Mouse (Mus musculus) urinary bladder, postnatal 36 days (tissue): Measurements from ENCODE around the gene Tmem35b.
A peak's percentile ranks its signal among the peaks of the same experiment; 100 is the strongest.

Experiments
- DNase-seq, 2 experiments: peaks; one replicate each; pipeline ENCODE4 v3.0.0; 2022; ENCODE audit warnings: low spot score in 2 of 2, mixed read lengths in 1 of 2

Gene Tmem35b

GRCm38 (mm10) chr4:127168211-127168913, 44.9 kb downstream of the Tmem35b start:
- no peak for DNase-seq

GRCm38 (mm10) chr4:127168914-127169345, 45.4 kb downstream of the Tmem35b start, which contains the start of gene Dlgap3:
Gene Dlgap3 (plus strand): TSS chr4:127169204.
- no peak for DNase-seq

DNA sequence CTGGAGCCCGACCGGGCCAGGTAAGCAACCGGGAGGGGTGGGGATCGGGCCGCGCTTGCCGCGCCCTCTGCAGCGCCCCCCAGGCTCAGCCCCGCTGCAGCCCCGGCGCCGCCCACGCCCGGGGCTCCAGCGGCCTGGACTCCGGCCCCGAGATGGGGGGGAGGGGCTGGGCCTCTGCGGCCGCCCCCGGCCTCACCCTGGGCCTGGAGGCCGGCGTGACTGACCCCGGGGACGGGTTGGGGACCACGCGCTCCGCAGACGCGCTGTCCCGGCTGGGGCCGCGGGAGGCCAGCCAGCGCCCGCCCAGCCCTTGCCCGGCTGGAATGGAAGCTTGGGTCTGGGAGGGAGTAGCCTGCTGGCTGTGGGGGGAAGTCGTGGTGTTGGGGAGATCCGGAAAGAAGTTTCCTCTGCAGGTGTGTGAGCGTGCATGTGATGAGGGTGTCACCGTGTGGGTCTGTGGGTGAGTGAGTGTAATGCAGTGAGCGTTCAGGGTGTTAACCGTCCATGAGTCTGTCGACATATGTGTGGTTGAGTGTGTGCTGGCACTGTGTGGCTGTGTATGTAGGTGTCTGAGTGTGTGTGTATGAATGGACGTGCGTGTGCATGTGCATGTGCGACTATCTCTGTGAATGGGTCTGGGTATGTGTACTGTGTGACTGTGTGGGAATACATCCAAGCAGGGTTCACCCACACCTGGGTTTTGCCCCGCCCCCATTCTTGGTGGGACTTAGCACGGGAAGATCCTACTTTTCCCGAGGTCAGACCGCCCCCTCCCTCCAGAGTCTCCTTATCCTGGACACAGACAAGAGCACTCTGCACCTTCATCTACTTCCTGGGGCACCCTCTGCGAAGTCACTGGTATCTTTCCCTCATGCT, 46.1 kb downstream of the Tmem35b start:
- no peak for DNase-seq

GRCm38 (mm10) chr4:127170866-127171265, 47.4 kb downstream of the Tmem35b start:
- no peak for DNase-seq

- DNase-seq = no peak
These were observed 47.9 kb downstream of the Tmem35b start for GRCm38 (mm10) chr4:127171341-127171905.

GRCm38 (mm10) chr4:127172119-127172518, 48.6 kb downstream of the Tmem35b start:
- no peak for DNase-seq

GRCm38 (mm10) chr4:127172614-127173013, 49.1 kb downstream of the Tmem35b start:
- no peak for DNase-seq

DNA sequence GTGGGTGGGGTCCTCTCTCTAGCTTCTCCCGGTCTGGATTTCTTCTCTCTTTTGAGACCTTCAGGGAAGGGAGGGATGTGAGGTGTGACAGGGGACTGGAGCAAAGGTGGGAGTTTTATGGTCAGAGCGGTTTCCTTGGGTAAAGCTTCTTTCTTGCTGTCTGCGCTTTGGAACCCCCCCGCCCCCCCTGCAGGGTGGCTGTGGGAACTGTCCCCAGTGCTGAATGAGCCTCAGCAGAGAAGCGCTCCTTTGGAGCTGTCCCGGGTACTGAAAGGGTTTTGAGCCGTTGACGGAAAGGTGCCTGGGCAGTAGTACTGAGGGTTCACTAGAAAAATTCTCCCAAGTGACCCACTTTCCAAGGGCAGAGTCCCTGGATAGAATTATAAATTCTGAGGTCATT, 50.0 kb downstream of the Tmem35b start:
- peak; percentile 39 to 57 for DNase-seq

DNA sequence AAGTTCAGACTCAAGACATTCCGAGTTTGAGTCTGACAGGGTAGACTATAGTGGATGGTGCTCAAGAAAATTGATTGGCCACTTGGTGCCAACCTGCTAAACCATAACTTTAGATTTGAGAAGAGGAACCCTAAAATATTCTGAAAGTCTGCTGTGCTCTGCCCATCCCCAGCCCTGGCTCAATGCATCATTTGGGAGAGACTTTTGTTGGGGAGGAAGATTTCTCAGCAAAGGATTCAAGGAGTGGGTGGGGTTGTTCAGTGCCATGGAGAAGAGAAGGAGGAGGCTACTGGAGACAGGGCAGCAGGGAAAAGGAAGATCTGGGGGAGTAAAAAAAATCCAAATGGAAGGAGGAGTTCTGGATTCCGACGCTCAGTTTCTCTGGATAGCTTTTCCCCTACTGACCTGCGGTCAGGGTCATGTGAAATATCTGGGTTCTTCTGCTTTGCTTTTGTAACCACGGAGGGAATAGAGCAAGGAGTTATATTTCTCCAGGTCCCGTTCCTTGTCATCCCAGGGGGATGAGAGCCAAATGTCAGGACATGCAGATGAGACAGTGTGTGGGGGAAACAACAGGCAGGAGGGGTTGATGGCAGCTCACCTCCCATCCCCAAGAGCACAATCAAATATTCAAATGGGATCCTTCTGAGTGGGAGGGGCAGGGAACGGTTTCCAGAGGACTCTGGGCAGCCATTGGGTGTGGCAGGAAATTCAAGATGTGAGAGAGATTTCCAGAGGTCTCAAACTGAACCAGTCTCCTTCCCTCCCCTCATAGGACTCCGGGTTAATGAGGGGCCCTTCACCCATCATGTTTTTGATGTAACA, 50.8 kb downstream of the Tmem35b start:
- no peak for DNase-seq

GRCm38 (mm10) chr4:127174900-127175278, 51.4 kb downstream of the Tmem35b start:
- no peak for DNase-seq

DNA sequence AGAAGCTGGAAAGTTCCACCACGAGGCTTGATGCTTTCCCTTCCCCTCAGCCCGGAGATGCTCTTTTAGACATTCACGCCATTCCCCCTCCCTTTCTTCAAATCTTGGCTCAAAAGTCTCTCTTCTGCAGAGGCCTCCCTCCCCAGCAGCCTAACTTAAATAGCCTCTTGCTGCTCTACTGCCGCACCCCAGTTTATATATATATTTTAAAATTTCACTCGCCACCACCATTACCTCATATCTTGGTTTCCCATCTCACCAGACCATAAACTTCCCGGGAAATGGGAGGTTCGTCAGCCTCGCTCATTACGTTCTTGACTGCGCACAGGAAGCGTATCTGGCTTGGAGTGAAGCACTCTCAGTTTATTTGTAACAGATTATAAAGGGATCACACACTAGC, 54.5 kb downstream of the Tmem35b start:
- no peak for DNase-seq

DNA sequence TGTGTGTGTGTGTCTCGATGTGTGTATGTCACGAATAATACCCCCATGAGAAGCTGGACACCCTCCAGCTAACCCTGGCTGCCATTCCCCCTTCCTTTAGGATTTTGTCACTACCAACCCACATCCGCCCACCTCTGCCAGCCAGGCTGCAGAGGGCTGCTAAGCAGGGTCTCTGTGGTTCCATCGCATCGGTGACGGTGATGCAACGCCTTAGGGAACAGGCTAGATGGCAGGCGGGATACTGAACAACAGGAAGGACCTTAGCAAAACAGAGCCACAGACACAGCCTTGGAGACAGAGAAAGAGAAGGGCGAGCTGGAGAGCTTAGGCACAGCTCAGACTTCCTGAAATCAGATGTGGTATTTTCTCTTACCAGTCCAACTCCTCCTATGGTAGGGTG, 55.2 kb downstream of the Tmem35b start:
- no peak for DNase-seq
